Mouse (Mus musculus): ENCODE results near the gene Lrrc26.

Gene Lrrc26

GRCm38 (mm10) chr2:25266720-25267119 is 23.0 kb upstream of the Lrrc26 start:
- no peak for DNase-seq (ENCODE audit: low read depth)

DNA sequence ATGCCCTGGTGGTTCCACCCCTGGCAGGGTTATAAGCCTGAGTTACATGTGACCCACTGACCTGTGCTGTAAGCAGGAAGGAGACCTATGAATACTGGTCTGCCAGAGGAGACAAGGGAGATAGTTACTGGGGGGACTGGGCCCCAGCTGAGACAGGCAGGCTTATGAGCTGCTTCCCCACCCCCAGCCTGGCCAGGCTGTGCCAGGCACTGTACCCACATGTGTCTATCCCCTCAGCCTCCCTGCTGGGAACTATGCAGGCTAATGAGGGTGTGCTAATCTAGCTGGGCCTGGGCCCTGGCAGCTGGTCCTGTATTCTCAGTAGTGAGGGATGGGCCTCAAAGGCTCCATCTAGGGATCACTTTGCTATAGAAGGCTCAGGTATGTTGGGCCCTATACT is 22.5 kb upstream of the Lrrc26 start:
- DNase-seq (ENCODE audit: low read depth), result no peak

DNA sequence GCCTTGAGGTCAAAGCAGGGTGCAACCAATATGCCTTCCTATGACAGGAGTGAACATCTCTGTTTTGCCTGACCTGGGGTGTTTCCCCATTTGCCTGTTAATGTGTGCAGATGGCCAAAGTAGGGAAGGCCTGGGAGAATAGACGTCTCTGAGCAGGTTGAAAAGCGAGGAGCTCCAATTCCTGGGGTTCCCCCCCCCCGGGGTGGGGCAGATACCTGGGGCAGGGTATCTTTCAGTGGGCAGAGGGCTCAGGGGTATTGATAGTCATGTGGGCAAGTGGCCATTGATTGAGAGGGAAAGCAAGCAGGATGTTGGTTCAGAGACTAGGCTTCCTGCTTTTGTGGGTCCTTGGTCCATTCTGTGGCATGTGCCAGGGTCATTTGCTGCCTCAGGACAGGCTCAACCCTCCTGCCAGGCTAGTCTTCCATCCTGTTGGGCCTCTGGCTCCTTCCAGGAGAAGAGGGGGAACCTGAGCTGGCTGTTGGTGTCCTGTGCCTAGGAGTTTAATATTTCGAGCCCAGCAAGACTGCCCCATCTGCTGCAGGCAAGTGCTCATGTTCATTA is 21.9 kb upstream of the Lrrc26 start:
- DNase-seq (ENCODE audit: low read depth), result no peak

DNA sequence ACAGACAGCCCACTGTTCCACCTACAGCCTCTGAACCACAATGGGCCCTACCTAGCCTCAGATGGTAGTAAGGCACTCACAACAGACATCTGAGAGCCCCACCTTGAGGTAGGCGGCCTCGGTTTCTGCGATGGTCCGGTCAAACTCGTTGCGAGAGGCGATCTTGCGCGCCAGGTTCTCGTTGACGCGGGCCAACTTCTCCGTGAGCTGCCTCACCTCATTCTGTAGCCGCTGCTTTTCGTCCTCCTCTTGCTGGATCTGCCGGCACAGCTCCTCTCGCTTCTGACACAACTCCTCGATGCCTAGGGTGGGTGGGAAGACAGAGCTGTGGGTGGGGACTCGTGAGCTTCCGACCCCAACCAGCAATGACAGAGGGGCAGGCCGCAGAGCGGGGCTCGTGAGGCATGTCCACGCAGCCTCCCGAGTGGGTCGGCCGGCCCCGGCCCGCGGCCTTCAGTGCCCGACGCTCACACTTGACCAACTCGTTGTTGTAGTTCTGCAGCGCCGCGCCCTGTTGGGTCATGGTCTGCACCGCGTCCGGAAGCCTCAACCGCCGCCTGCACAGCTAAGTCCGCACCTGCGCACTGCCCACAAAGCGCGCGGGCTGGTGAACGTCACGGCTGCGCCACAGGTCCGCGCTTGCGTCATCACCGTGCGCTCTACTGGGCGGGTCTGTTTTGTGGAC is 17.7 kb upstream of the Lrrc26 start, which contains the start of the genes Ssna1 and Anapc2:
Gene Ssna1, minus strand, starts transcription at position 612 of the 685 bp plus-strand sequence.
Gene Anapc2, plus strand, starts transcription at position 652 of the 685 bp plus-strand sequence.
- peak; percentile 98 for DNase-seq (ENCODE audit: low read depth)

DNA sequence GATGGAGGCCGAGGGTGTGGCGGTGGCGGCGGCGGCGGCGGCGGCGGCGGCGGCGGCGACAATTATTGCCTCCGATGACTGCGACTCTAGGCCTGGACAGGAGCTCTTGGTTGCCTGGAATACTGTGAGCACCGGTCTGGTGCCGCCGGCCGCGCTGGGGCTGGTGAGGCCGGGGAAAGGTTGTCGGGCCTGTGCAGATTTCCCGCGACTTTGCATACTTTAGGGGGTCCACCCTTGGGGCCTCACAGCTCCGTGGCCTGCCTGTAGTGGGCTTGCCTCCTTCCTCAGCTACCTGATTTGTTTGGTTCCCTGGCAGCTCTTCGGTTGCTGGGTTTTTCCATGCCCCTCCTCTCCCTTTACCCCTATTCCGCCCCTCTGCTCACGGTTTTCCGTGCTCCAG is 17.2 kb upstream of the Lrrc26 start:
- no peak for DNase-seq (ENCODE audit: low read depth)

DNA sequence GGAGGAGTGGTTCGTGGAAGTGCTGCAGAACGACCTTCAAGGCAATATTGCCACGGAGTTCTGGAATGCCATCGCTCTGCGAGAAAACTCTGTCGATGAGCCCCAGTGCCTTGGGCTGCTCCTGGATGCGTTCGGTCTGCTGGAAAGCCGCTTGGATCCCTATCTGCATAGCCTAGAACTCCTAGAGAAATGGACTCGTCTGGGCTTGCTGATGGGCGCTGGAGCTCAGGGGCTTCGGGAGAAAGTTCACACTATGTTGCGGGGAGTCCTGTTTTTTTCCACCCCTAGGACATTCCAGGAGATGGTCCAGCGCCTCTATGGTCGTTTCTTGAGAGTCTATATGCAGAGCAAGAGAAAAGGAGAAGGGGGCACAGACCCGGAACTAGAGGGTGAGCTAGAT is 16.7 kb upstream of the Lrrc26 start:
- no peak for DNase-seq (ENCODE audit: low read depth)

DNA sequence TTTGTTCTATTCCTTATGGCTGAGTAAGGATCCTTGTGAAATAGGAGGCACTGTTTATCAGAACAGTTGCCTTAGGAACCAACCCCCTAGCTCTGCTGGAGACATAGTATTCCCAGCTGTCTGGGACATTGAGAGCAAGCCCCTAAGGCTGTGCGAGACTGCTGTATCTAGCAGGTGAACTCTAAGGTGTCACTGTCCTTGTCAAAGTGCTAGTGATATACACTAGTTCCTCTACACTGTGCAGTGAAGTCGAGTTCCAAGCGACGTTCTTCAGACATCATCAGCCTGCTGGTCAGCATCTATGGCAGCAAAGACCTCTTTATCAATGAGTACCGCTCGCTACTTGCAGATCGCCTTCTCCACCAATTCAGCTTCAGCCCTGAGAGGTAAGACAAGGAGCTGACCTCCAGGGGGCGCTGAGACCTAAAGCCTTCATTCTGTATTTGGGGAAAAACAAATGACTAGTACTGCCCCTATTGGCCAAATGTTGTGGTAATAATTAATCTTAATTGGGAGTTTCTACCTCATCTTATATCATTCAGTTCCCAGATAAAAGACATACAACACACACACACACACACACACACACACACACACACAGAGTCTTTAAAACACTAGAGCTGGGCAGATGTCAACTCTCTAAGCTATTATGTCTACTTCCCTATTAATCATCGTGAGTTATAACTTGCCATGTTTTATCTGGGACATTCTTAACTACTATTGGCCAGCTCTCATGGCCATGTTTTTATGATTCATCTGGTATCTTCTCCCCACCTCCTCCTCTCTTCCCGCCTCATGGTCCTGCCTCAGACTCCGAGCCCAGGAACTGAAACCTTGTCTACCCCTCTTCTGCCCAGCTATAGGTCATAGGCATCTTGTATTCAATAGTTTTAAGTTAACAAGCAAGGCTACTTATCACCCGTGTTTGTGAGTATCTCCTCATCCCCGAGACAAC is 10.5 kb upstream of the Lrrc26 start:
- peak; percentile 92 for DNase-seq (ENCODE audit: low read depth)

- no peak for DNase-seq (ENCODE audit: low read depth)
These were observed 4.2 kb upstream of the Lrrc26 start for GRCm38 (mm10) chr2:25285551-25285950.

DNA sequence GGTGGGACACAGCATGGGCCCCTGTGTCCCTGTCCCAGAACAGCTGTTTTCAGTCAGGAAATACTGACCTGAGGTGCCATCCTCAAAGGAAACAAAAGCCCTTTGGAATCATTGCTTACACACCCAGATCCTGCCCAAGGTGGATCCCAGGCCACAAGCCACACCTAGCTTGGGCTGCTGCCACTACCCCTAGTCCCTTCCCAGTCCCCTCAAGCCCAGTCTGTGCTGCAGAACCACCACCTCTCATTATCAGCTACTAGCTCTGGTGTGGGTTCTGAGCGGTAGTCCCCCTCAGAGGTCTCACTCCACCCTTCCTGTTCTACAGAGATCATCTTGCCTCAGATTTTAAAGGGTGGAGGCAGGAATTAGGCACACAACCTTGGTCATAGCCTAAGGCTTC is 3.4 kb upstream of the Lrrc26 start:
- DNase-seq (ENCODE audit: low read depth), result no peak

DNA sequence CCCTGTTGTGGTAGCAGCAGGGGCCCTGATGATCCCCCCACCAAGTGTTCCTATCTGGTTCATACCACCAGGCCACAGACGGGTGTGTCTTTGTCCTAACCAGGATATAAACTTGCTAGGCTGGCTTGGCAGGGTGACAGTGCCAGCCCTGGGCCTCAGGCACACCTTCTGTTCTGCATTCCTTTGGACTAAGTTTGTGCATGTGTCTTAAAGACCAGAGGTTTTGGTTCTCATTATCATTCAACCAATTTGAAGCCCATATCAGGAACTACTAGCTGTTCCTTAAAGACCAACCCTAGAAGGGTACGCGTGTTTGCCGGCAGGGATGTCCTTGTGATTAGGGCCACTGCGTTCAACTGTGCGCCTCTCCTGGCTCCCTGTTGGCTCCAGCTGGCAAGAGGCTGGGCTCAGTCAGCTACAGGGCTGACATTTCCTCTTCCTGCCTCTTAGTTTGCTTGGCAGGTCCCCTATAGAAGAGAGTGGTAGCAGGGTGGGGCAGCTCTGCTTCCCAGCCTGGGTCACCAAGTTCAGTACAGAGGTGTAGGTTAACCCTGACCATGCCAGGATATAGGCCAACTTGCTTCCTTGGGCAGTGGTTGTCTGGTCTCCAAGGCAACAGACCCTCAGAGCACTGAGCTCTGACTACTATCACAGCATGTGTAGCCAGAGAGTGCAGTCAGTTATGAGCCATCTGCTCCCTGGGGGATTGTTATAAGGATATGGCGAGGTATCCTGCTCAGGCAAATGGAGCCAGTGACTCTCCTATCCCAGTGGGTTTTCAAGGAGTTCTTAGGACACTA is 2.7 kb upstream of the Lrrc26 start:
- no peak for DNase-seq (ENCODE audit: low read depth)

- DNase-seq (ENCODE audit: low read depth), result no peak
These were observed 1.6 kb upstream of the Lrrc26 start, which contains the start of gene Tmem210 for GRCm38 (mm10) chr2:25287927-25288649. Gene Tmem210, plus strand, starts transcription at chr2:25288145.

DNA sequence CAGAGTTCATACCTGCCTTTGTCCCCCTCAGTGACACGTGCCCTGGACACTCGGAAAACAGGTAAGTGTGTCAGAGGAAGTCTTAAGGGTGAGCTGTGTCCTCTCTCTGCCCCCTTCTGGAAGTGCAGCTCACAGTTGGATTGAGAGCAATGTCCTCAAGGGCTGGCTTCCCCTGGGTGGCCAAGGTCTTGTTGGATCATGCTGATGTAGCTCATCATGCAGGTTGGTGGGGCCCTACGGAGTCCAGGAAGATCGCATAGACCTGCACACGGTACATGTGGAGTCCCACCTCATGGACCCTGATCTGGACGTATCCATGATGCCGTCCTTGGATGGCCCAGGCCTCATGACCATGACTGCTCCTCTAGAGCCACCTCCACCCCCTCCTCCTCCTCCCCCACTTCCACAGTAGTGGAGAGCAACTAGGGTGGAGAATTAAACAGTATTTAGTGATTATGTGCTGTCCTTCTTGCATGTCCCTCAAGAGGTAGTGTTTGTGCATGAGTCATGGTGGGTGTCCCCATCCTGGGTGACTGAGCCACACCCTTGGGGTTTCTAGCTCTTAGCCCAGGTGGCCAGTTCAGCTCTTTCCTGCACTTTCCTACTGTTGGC is 875 bp upstream of the Lrrc26 start:
- no peak for DNase-seq (ENCODE audit: low read depth)

DNA sequence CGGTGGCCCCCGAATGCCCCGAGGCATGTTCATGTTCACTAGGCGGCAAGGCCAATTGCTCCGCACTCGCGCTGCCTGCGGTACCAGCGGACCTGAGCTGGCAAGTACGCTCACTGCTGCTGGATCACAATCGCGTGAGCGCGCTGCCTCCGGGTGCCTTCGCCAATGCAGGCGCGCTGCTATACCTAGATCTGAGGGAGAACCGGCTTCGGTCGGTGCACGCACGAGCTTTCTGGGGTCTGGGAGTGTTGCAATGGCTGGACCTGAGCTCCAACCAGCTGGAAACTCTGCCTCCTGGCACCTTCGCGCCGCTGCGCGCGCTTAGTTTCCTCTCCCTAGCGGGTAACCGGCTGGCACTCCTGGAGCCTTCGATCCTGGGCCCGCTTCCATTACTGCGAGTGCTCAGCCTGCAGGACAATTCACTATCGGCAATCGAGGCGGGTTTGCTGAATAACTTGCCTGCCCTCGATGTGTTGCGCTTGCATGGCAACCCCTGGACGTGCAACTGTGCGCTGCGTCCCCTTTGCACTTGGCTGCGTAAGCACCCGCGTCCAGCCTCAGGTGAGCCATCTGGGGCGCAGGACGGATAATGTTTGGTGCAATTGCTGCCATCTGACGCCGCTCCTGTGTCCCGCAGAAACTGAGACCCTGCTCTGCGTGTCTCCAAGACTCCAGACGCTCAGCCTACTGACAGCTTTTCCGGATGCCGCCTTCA is 543 bp downstream of the Lrrc26 start:
- no peak for DNase-seq (ENCODE audit: low read depth)

DNA sequence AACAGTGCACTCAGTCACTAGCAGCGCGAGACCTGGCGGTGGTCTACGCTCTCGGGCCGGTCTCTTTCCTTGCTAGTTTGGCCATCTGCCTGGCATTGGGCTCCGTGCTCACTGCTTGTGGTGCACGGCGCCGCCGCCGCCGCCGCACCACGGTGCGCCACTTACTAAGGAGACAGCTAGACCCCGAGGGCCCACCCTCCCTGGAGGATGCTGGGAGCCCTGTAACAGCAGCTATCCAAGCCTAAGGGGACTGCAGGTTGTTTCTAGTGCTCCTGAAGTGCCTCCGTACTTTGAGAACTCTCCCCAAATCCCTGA is 1.1 kb downstream of the Lrrc26 start:
- no peak for DNase-seq (ENCODE audit: low read depth)

DNA sequence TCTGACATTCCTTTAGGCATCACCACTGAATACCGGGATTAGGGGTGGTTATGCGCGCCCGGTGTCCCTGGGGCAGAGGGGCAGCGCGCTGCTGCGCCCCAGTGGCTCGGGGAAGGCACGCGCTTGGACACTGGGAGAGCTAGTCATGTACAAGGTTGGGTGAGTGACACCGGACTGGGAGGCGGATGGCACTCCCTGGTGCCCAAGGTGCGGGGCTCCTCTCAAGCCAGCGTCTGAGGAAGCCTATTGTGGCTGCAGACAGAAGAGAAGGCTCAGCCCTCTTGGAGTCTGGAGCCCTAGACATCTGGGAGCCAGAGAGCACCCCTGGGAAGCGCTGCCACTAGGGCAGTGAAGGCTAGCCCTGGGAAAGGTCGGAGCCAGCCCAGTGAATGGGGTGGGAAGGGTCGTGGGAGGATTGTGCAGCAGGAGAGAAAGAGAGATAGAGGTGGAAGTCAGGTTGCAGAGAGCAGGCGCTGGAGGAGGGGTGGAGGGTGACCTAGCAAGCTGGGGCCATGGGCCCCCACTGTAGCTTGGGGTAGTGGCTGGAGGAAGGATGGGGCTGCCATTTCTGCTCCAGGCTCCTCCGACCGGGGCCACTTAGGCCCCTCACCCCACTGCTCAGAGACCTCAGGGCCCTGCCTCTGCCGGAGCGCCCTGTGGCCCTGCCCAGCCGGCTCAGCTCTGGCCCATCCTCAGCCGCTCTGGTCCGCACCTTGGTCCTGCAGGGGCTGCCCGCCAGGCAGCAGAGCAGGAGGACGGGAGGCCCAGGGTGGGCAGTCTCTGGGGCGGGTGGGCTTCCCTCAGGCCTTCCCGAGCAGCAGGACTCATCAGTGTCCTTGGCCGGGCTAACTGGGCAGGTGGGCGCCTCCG is 1.7 kb downstream of the Lrrc26 start:
- no peak for DNase-seq (ENCODE audit: low read depth)

DNA sequence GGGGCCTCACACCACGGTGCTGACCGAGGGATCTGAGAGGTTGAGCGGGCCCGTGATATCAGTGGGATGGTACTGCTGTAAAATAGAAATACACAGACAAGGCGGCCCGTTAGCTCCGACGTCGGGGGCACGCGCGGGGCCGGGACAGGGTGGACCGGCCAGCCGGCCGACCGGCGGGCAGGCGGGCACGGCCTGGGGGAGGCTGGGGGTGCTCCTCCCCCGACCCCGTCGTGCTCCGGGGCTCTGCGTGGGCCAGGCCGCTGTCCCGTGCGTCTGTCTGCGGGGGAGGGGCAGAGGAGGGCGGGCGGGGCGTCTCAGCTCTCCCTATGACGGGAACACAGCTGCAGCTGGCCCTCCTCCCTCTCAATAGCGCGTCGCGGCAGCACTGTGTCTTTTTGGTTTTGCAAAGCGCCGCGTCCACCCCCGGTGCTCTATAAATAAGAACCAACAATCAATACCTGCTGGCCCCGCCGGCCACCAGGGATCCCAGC is 2.4 kb downstream of the Lrrc26 start:
- DNase-seq (ENCODE audit: low read depth), result peak; percentile 36

DNA sequence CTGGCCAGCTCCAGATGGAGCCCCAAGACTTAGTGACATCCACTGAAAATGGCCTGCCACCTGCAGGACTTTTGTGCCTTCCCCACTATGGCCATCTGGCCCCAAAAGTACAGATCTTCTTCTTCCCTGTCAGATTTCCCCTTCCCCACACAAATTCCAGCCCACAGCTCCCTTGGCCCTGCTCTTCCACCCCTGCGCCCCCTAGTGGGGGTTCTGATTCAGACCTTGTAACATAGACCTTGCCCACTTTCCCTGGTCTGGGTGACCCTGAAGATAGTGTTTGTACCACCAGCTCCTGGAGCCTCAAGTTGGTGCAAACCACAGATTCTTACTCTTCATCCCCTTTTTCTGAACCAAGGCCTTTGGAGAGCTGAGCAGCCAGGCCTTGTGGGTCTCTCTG is 3.1 kb downstream of the Lrrc26 start:
- peak; percentile 83 for DNase-seq (ENCODE audit: low read depth)

DNA sequence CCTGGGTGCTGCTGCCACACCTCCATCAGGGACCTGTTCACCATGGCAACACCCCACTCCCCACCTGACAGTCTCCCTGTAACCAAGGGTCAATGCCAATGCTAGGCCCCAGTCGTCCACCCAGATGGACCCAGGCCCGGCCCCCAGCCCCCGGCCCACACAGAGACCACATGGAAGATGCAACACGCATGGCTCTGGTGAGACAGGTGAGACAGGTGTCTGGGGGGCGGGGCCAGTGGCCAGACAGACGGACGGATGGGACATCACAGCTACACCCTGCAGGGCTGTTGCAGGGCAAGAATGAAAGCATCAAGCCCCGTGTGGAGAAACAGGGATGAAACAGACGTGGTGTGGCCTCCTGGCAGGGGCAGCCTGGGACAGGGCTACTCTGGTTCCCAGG is 4.0 kb downstream of the Lrrc26 start:
- DNase-seq (ENCODE audit: low read depth), result no peak

- DNase-seq (ENCODE audit: low read depth), result no peak
These were observed 7.4 kb downstream of the Lrrc26 start for GRCm38 (mm10) chr2:25297093-25297492.
